Comparison of ENCODE assay signal across 14 mouse cellular contexts in genomic region chr13:100874588-100874987, GRCm38 (mm10). TPM values are rescaled to one million over a fixed set of nuclear protein-coding genes. Genes with fewer than 3 reads are reported as not detected.
DNase-seq lines count a peak whose midpoint lies in the region; ATAC-seq lines count a peak whose summit lies in the region.
"Had no signal": no experiment of that assay in that cellular context is flagged by ENCODE, and none has a peak within 500 bp of the region (broad histone marks: within the 10 kb centered on the region; RNA-seq: fewer than 3 reads in every experiment).

No protein-coding gene starts in this region.

- H3K9ac ChIP-seq in midbrain, embryonic 13.5 days (replicated peaks): no peak overlapping the region
- no peak overlapping the region for H3K9ac ChIP-seq in forebrain, embryonic 12.5 days
- no peak overlapping the region for H3K9ac ChIP-seq in hindbrain, embryonic 14.5 days
- H3K9ac ChIP-seq: neural tube, embryonic 12.5 days had no signal

- peaks cover 13% of the 10 kb centered on the region for H3K4me1 ChIP-seq in midbrain, embryonic 13.5 days (replicated peaks)
- no peaks in the 10 kb centered on the region for H3K4me1 ChIP-seq in midbrain, embryonic 10.5 days
- peaks cover 23% of the 10 kb centered on the region for H3K4me1 ChIP-seq in forebrain, embryonic 12.5 days
- peaks cover 21% of the 10 kb centered on the region for H3K4me1 ChIP-seq in hindbrain, embryonic 14.5 days (replicated peaks; ENCODE audit: control insufficient read depth, insufficient read depth, low read length)

- no peak for DNase-seq in midbrain, embryonic 10.5 days (ENCODE audit: low spot score)
- peak; percentile 36 for DNase-seq in hindbrain, embryonic 14.5 days (ENCODE audit: low spot score)
- peak; percentile 19 for DNase-seq in retina, postnatal 1 day
- DNase-seq in spleen, adult 18-20 months: no peak
- DNase-seq in cerebellum, postnatal 4 days (ENCODE audit: low spot score in 2 of 2): no peak
- DNase-seq: cerebellum, adult 11-12 months; kidney, postnatal 25 days; lung, adult 2 months had no signal

- peak overlapping the region; percentile 25; the same call in 1 of the 2 replicates for H3K27ac ChIP-seq in midbrain, embryonic 13.5 days
- H3K27ac ChIP-seq in midbrain, embryonic 10.5 days (replicated peaks): no peak overlapping the region
- H3K27ac ChIP-seq in forebrain, embryonic 12.5 days: peak overlapping the region; percentile 70
- H3K27ac ChIP-seq in hindbrain, embryonic 14.5 days: peak overlapping the region; percentile 62
- H3K27ac ChIP-seq: neural tube, embryonic 12.5 days had no signal

- 48% methylated on average over 3 of the region's 3 CpGs for WGBS in midbrain, embryonic 13.5 days
- 87% methylated on average over 3 of the region's 3 CpGs for WGBS in midbrain, embryonic 10.5 days
- 43% methylated on average over 3 of the region's 3 CpGs for WGBS in forebrain, embryonic 12.5 days
- WGBS in hindbrain, embryonic 14.5 days: 38% methylated on average over 3 of the region's 3 CpGs

- no peak overlapping the region for H3K4me2 ChIP-seq in midbrain, embryonic 13.5 days (replicated peaks)
- H3K4me2 ChIP-seq in forebrain, embryonic 12.5 days: no peak overlapping the region
- no peak overlapping the region for H3K4me2 ChIP-seq in hindbrain, embryonic 14.5 days (replicated peaks)
- H3K4me2 ChIP-seq: neural tube, embryonic 12.5 days had no signal

- H3K27me3 ChIP-seq in midbrain, embryonic 13.5 days: no peaks in the 10 kb centered on the region
- H3K27me3 ChIP-seq in midbrain, embryonic 10.5 days (ENCODE audit: low read depth, poor library complexity, severe bottlenecking): no peaks in the 10 kb centered on the region
- H3K27me3 ChIP-seq in forebrain, embryonic 12.5 days: no peaks in the 10 kb centered on the region
- no peaks in the 10 kb centered on the region for H3K27me3 ChIP-seq in hindbrain, embryonic 14.5 days (ENCODE audit: control insufficient read depth, insufficient read depth, low read length)
- H3K27me3 ChIP-seq: neural tube, embryonic 12.5 days had no signal

- no peaks in the 10 kb centered on the region for H3K36me3 ChIP-seq in midbrain, embryonic 13.5 days
- H3K36me3 ChIP-seq in midbrain, embryonic 10.5 days: no peaks in the 10 kb centered on the region
- no peaks in the 10 kb centered on the region for H3K36me3 ChIP-seq in forebrain, embryonic 12.5 days (replicated peaks)
- no peaks in the 10 kb centered on the region for H3K36me3 ChIP-seq in hindbrain, embryonic 14.5 days (replicated peaks; ENCODE audit: control insufficient read depth, insufficient read depth)
- H3K36me3 ChIP-seq: neural tube, embryonic 12.5 days had no signal

- H3K9me3 ChIP-seq in midbrain, embryonic 13.5 days: no peaks in the 10 kb centered on the region
- H3K9me3 ChIP-seq in midbrain, embryonic 10.5 days (replicated peaks): no peaks in the 10 kb centered on the region
- H3K9me3 ChIP-seq in forebrain, embryonic 12.5 days: no peaks in the 10 kb centered on the region
- H3K9me3 ChIP-seq in hindbrain, embryonic 14.5 days (ENCODE audit: control insufficient read depth, low read length): no peaks in the 10 kb centered on the region
- H3K9me3 ChIP-seq: neural tube, embryonic 12.5 days had no signal

- ATAC-seq in midbrain, embryonic 13.5 days: peak; percentile 34; the same call in 1 of the 2 replicates
- ATAC-seq in forebrain, embryonic 12.5 days (ENCODE audit: low FRiP score): peak; percentile 36; the same call in 1 of the 2 replicates
- ATAC-seq in hindbrain, embryonic 14.5 days (ENCODE audit: low FRiP score): peak; percentile 51; the same call in 1 of the 2 replicates
- ATAC-seq: CD4-positive, CD25-positive, alpha-beta regulatory T cell, adult 4 months; intestine, postnatal 0 days; Patski had no signal

- no peak overlapping the region for H3K4me3 ChIP-seq in midbrain, embryonic 13.5 days (replicated peaks)
- no peak overlapping the region for H3K4me3 ChIP-seq in midbrain, embryonic 10.5 days
- H3K4me3 ChIP-seq in forebrain, embryonic 12.5 days (replicated peaks): no peak overlapping the region
- H3K4me3 ChIP-seq in hindbrain, embryonic 14.5 days (replicated peaks; ENCODE audit: low read length): no peak overlapping the region
- H3K4me3 ChIP-seq: neural tube, embryonic 12.5 days had no signal

RNA-seq across cellular contexts. Expression of gene Slc30a5, which starts 41.4 kb away (rescaled TPM):
- polyA plus RNA-seq in midbrain, embryonic 13.5 days (2015; fragmentation: Nextera tagmentation; extraction: Ambion mirVana): 30.3 and 32.5 TPM in 2 replicates
- 34.9 and 35.6 TPM in 2 replicates for polyA plus RNA-seq in midbrain, embryonic 10.5 days (2016; fragmentation: Nextera tagmentation; extraction: Ambion mirVana)
- 44.5 and 47.1 TPM in 2 replicates for polyA plus RNA-seq in forebrain, embryonic 12.5 days (2016; fragmentation: Nextera tagmentation; extraction: Ambion mirVana)
- polyA plus RNA-seq in hindbrain, embryonic 14.5 days (2014; fragmentation: Nextera tagmentation; extraction: Ambion mirVana): 41.8 and 44.5 TPM in 2 replicates

Comparison
In these comparisons a context has a peak if more than half of its experiments do, and no peak if none do; other contexts are left out.
1. DNase-seq: peak in hindbrain, embryonic 14.5 days (single experiment) and retina, postnatal 1 day (single experiment); none in midbrain, embryonic 10.5 days (single experiment), spleen, adult 18-20 months (0 of 2) and cerebellum, postnatal 4 days (0 of 2).
2. Peak in every context shown above with its lines, with median percentiles within 50 percentile points of each other: ATAC-seq.